Mouse (Mus musculus) bone marrow, adult 2 months (tissue): ENCODE measurements around the gene Hmces. TPM values are rescaled to one million over a fixed set of nuclear protein-coding genes. Genes with fewer than 3 reads are reported as not detected.

Experiments
- H3K27ac ChIP-seq: fragments of 200-500 bp; 2 replicates; pipeline ENCODE4 v1.5.1; 2012; ENCODE audit warnings: low read depth, mild to moderate bottlenecking, control low read depth, inconsistent platforms, low read length; ENCODE audit not compliant: control insufficient read depth, poor library complexity, insufficient read depth
- H3K4me1 ChIP-seq: fragments of 200-500 bp; 2 replicates; pipeline ENCODE4 v1.6.1; 2011; ENCODE audit warnings: low read length; ENCODE audit not compliant: control insufficient read depth, insufficient read depth
- H3K4me3 ChIP-seq: fragments of 200-500 bp; replicated peaks from 2 replicates; pipeline ENCODE3; 2011; ENCODE audit warnings: mild to moderate bottlenecking, low read depth, low read length, control low read depth; ENCODE audit not compliant: control insufficient read depth
- CTCF ChIP-seq: fragments of 200-500 bp; IDR thresholded peaks from 2 replicates; pipeline ENCODE4 v1.5.1; 2011; ENCODE audit warnings: low read length, control low read depth; ENCODE audit not compliant: control insufficient read depth, insufficient read depth
- POLR2A ChIP-seq: fragments of 200-500 bp; IDR thresholded peaks from 2 replicates; pipeline ENCODE4 v1.6.1; 2011; ENCODE audit warnings: low read depth, mild to moderate bottlenecking, control low read depth, low read length, borderline replicate concordance; ENCODE audit not compliant: control insufficient read depth
- WGBS: fragments of 180-500 bp; shearing (Covaris S2); methylation state at CpG from one replicate; pipeline ENCODE4 v1.1.7; 2018; 5-methylcytosine and 5-hydroxymethylcytosine counted together
- polyA plus RNA-seq: library from polyadenylated mRNA; stranded (reverse); fragments of >200 nt; gene quantifications from 2 replicates; pipeline ENCODE4 v1.2.4, GENCODE M21; 2011; ENCODE audit warnings: low replicate concordance; ENCODE audit not compliant: missing spikeins, insufficient read depth, insufficient read length

Hmces gene
- polyA plus RNA-seq, 1 experiment = 48.8 TPM

DNA sequence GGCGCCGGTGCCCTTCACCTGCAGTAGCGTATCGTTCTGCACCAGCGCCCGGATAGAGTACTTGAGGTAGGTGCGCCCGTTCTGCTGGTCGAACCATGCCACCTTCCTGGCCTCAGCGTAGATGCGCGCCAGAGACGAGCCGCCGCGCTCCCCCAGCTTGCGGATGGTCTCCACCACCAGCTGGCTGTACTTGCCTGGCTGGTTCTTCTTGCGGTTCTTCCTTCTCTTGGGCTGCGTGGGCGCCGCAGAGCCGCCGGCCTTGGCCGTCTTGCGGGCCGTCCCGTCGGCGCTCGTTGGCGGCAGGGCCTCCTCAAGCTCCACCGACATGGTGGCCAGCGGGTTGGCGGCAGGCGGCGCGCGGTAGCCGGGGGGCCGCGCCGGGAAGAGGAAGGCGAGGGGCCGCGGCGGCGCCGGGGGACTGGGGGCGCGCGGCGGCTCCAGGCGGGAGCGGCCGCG lies 67.3 kb downstream of the Hmces start:
- Histone ChIP-seq H3K4me3 (peak overlapping the region; percentile 45), H3K4me1 (no peaks in the 10 kb centered on the region), H3K27ac (no peak overlapping the region; the same call in 1 of the 2 replicates)
- TF ChIP-seq POLR2A (no peak), CTCF (no peak)
- WGBS = 1% methylated on average over 56 of the region's 56 CpGs

DNA sequence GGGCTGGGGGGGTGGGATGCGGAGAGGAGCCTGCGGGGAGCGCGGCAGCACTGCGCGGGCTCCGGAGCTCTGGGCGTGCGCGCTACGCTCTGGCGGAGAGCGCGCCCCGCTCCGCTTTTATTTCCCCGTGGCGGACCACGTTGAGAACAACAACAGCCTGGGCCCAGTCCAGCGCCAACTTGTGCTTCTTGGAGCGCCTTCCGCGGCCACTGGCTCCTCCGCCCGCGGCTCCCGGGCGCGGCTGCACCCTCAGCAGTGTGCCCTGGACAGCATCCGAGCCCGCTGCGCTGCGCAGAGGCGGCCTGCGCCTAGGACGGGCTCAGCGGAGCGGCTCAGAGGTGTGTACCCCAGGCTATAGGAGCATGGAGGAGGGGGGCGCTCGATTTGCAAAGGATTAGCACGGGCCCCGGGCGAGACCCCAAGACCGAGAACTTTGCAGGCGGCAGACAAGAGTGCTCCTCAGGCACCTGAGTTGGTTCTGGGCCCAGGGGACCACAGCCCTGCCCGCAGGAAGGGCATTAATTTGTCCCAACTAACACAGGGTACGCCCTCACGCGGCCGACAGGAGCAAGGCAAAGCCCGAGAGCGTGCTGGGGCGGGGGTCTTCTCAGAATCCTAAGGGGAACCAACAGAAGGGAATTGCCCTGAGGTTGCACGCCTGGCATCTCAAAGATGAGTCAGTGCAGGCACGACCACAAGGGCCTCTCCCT lies 68.0 kb downstream of the Hmces start, which contains the start of gene H1fx:
TSS of gene H1fx (minus strand) at position 91 of the 710 bp plus-strand sequence.
- H3K4me3 ChIP-seq = peak within 1 kb of the TSS; percentile 45
- H3K27ac ChIP-seq = no peak within 1 kb of the TSS; the same call in 1 of the 2 replicates
- WGBS = under 1% methylated on average over 48 of the region's 55 CpGs
- no peaks in the 10 kb centered on the region for H3K4me1 ChIP-seq
- TF ChIP-seq POLR2A (no peak), CTCF (no peak)

DNA sequence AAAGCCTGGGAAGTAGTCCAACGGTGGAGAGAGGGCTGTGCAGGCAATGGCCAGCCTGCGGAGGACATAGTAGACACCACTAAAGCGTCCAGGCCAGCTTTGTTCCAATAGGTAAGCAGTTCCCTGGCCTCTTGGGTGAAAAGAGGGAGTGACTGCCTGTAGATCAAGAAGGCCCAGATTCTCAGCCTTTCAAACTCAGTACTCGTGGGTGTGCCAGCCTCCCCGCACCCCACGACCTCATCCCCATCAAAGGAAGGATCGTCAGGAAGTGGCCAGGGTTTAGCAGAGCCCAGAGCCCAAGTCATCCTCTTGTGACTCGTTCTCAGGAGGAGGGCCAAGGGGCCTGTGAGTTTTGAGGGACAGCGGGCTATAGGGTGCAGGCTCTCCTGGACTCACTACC lies 68.8 kb downstream of the Hmces start:
- no peak overlapping the region for H3K4me3 ChIP-seq
- 45% methylated on average over 9 of the region's 9 CpGs for WGBS
- no peaks in the 10 kb centered on the region for H3K4me1 ChIP-seq
- no peak for TF ChIP-seq POLR2A
- no peak for TF ChIP-seq CTCF
- no peak overlapping the region for H3K27ac ChIP-seq

Other genes with a start within 250 kb of the Hmces start
- gene Aplf, start 241.7 kb upstream of the Hmces start, polyA plus RNA-seq = 13.0 and 16.8 TPM in 2 replicates
- gene Efcc1, start 183.1 kb upstream of the Hmces start, polyA plus RNA-seq = 0.55 TPM in 1 of 2 replicates, not detected in the other
- gene Gp9, start 135.9 kb upstream of the Hmces start, polyA plus RNA-seq = 49.0 and 59.4 TPM in 2 replicates
- gene Rab43, start 101.8 kb upstream of the Hmces start, polyA plus RNA-seq = 31.2 and 44.9 TPM in 2 replicates
- 7.3 and 18.0 TPM in 2 replicates for gene Gm45140, start 78.1 kb upstream of the Hmces start, polyA plus RNA-seq
- 21.9 and 34.4 TPM in 2 replicates for gene Isy1, start 75.1 kb upstream of the Hmces start, polyA plus RNA-seq
- 180 and 237 TPM in 2 replicates for gene Cnbp, start 62.8 kb upstream of the Hmces start, polyA plus RNA-seq
- 33.9 and 63.6 TPM in 2 replicates for gene Copg1, start 26.1 kb upstream of the Hmces start, polyA plus RNA-seq
- 4.6 and 4.8 TPM in 2 replicates for gene H1fx, start 67.7 kb downstream of the Hmces start, polyA plus RNA-seq
- 49.6 and 72.1 TPM in 2 replicates for gene Rab7, start 131.3 kb downstream of the Hmces start, polyA plus RNA-seq
- 32.1 and 38.7 TPM in 2 replicates for gene Rpn1, start 170.5 kb downstream of the Hmces start, polyA plus RNA-seq